Mouse (Mus musculus) midbrain, embryonic 10.5 days (tissue): Measurements from ENCODE around the gene Gm48552. TPM values are rescaled to one million over a fixed set of nuclear protein-coding genes. Genes with fewer than 3 reads are reported as not detected.

ENCODE experiments used
- DNase-seq: peaks from one replicate; pipeline ENCODE4 v3.0.0-alpha.2; 2017; ENCODE audit warnings: low spot score
- H3K27ac ChIP-seq: fragments of 300-500 bp; sonication (generic); replicated peaks from 2 replicates; pipeline ENCODE4 v1.5.1; 2016; ENCODE audit warnings: mild to moderate bottlenecking
- H3K27me3 ChIP-seq: fragments of 300-500 bp; sonication (generic); 2 replicates; pipeline ENCODE4 v1.6.1; 2016; ENCODE audit warnings: low read depth, mild to moderate bottlenecking; ENCODE audit not compliant: poor library complexity, severe bottlenecking
- H3K36me3 ChIP-seq: fragments of 300-500 bp; sonication (generic); 2 replicates; pipeline ENCODE4 v1.6.1; 2016; ENCODE audit warnings: mild to moderate bottlenecking, moderate library complexity
- H3K4me1 ChIP-seq: fragments of 300-500 bp; sonication (generic); 2 replicates; pipeline ENCODE4 v1.6.1; 2016
- H3K4me3 ChIP-seq: fragments of 300-500 bp; sonication (generic); 2 replicates; pipeline ENCODE4 v1.5.1; 2016; ENCODE audit warnings: mild to moderate bottlenecking, moderate library complexity
- H3K9me3 ChIP-seq: fragments of 300-500 bp; sonication (generic); replicated peaks from 2 replicates; pipeline ENCODE4 v1.6.1; 2016; ENCODE audit warnings: mild to moderate bottlenecking
- WGBS: fragments of 180-500 bp; shearing (Covaris S2); methylation state at CpG from one replicate; pipeline ENCODE4 v1.1.7; 2016; 5-methylcytosine and 5-hydroxymethylcytosine counted together
- polyA plus RNA-seq: library from polyadenylated mRNA; unstranded; fragments of >200 nt; fragmentation: Nextera tagmentation; extraction: Ambion mirVana; gene quantifications from 2 replicates; pipeline ENCODE4 v1.2.1, GENCODE M21; 2016

The Gm48552 gene
- polyA plus RNA-seq, 1 experiment from 2014 or later: 1.7 TPM

- peaks cover 64% of the 10 kb centered on the region for H3K4me1 ChIP-seq
- WGBS: under 1% methylated on average over 20 of the region's 20 CpGs
Observed at GRCm38 (mm10) chr10:81429605-81430061, 40.8 kb downstream of the Gm48552 start.

GRCm38 (mm10) chr10:81430141-81430830 is 41.5 kb downstream of the Gm48552 start:
- Histone ChIP-seq H3K4me1 (peaks cover 58% of the 10 kb centered on the region), H3K27me3 (peaks cover 86% of the 10 kb centered on the region), H3K36me3 (no peaks in the 10 kb centered on the region), H3K9me3 (no peaks in the 10 kb centered on the region), H3K4me3 (peak overlapping the region; percentile 81), H3K27ac (peak overlapping the region; percentile 94)
- DNase-seq: peak; percentile 80
- WGBS: under 1% methylated on average over 71 of the region's 89 CpGs

More at GRCm38 (mm10) chr10:81429605-81430061, 40.8 kb downstream of the Gm48552 start:
- peak overlapping the region; percentile 81 for H3K4me3 ChIP-seq
- peak; percentile 72 for DNase-seq
- peak overlapping the region; percentile 94 for H3K27ac ChIP-seq
- no peaks in the 10 kb centered on the region for H3K9me3 ChIP-seq
- no peaks in the 10 kb centered on the region for H3K36me3 ChIP-seq
- peaks cover 86% of the 10 kb centered on the region for H3K27me3 ChIP-seq

DNA sequence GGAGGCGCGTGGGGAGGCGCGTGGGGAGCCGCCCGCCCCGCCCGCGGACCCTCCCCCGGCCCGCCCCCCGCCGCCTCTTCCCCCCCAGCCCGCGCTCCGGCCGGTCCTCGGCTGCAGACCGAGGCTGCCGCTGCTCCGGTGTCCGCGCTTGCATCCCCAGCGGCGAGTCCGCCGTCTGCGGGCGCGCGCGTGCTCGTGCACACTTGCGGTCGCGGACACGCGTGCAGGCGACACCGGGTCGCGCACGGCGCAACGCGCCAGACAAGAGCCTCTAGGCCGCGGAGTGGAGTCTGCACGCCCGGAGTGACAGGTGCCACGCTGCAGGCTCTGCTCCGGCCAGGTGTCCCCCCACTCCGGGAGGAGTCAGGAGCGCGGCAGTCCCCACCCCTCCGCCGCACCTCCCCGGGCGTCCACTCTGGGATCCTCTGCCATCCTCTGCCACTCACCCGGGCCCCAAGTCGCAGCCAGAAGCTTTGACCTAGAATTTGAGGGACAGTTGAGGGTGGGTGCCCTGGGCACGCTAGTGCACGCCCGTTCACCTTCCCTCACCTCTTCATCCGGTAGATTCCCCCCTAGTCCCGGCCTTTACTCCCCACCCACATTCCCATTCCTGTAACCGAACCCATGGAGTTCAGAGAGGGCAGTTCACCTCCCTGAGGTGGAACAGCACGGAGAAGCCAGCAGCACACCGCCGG is 42.2 kb downstream of the Gm48552 start:
- Histone ChIP-seq H3K27ac (peak overlapping the region; percentile 94), H3K27me3 (peaks cover 85% of the 10 kb centered on the region), H3K9me3 (no peaks in the 10 kb centered on the region), H3K4me1 (peaks cover 54% of the 10 kb centered on the region), H3K36me3 (no peaks in the 10 kb centered on the region), H3K4me3 (peak overlapping the region; percentile 81)
- 2% methylated on average over 64 of the region's 70 CpGs for WGBS
- peak; percentile 40 for DNase-seq

GRCm38 (mm10) chr10:81431526-81432168 is 42.8 kb downstream of the Gm48552 start:
- H3K4me1 ChIP-seq: peaks cover 47% of the 10 kb centered on the region
- no peaks in the 10 kb centered on the region for H3K36me3 ChIP-seq
- peak overlapping the region; percentile 81 for H3K4me3 ChIP-seq
- peak overlapping the region; percentile 94 for H3K27ac ChIP-seq
- peaks cover 85% of the 10 kb centered on the region for H3K27me3 ChIP-seq
- WGBS: 13% methylated on average over 15 of the region's 15 CpGs
- peak; percentile 35 for DNase-seq
- no peaks in the 10 kb centered on the region for H3K9me3 ChIP-seq

GRCm38 (mm10) chr10:81432169-81432867 is 43.5 kb downstream of the Gm48552 start:
- DNase-seq: peak; percentile 12
- no peaks in the 10 kb centered on the region for H3K36me3 ChIP-seq
- H3K4me3 ChIP-seq: peak overlapping the region; percentile 40; the same call in 1 of the 2 replicates
- H3K4me1 ChIP-seq: peaks cover 40% of the 10 kb centered on the region
- H3K27ac ChIP-seq: no peak overlapping the region
- 68% methylated on average over 21 of the region's 21 CpGs for WGBS
- peaks cover 82% of the 10 kb centered on the region for H3K27me3 ChIP-seq
- no peaks in the 10 kb centered on the region for H3K9me3 ChIP-seq

DNA sequence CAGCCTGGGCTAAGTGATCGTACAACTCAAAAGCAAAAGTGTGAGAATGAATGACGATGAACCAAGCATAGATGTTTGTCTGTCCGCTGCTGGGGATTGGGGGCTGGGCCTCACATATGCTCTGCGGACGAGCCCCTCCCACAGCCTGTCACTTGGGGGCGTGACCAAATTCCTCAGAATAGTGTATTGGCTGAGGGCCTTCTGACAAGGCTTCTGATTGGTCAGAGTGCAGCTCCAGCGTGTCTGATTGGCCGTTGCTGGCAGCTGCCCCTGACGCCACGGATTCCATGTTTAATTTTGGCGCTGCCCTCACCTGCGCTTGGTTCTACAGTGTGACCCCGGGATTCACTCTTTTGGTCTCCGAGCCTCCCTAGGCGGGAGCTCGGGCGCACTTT is 44.1 kb downstream of the Gm48552 start:
- 5% methylated on average over 17 of the region's 17 CpGs for WGBS
- peak overlapping the region; percentile 55 for H3K27ac ChIP-seq
- no peaks in the 10 kb centered on the region for H3K36me3 ChIP-seq
- no peaks in the 10 kb centered on the region for H3K9me3 ChIP-seq
- H3K4me3 ChIP-seq: peak overlapping the region; percentile 40
- H3K27me3 ChIP-seq: peaks cover 77% of the 10 kb centered on the region
- peaks cover 40% of the 10 kb centered on the region for H3K4me1 ChIP-seq
- peak; percentile 83 for DNase-seq

GRCm38 (mm10) chr10:81433541-81434289 is 44.9 kb downstream of the Gm48552 start:
- Histone ChIP-seq H3K9me3 (no peaks in the 10 kb centered on the region), H3K36me3 (no peaks in the 10 kb centered on the region), H3K27ac (0 out of 2 replicates have a peak overlapping the region, but pooled peaks have one; percentile 55), H3K27me3 (peaks cover 68% of the 10 kb centered on the region), H3K4me3 (0 out of 2 replicates have a peak overlapping the region, but pooled peaks have one; percentile 40), H3K4me1 (peaks cover 40% of the 10 kb centered on the region)
- peak; percentile 11 for DNase-seq
- WGBS: 83% methylated on average over 26 of the region's 26 CpGs

- WGBS: 67% methylated on average over 15 of the region's 15 CpGs
Observed at GRCm38 (mm10) chr10:81434361-81435263, 45.8 kb downstream of the Gm48552 start.

GRCm38 (mm10) chr10:81435436-81435835 is 46.6 kb downstream of the Gm48552 start:
- no peak for DNase-seq
- Histone ChIP-seq H3K27me3 (peaks cover 59% of the 10 kb centered on the region), H3K4me3 (no peak overlapping the region), H3K27ac (no peak overlapping the region), H3K9me3 (no peaks in the 10 kb centered on the region), H3K36me3 (no peaks in the 10 kb centered on the region), H3K4me1 (peaks cover 30% of the 10 kb centered on the region)
- 84% methylated on average over 3 of the region's 3 CpGs for WGBS

More at GRCm38 (mm10) chr10:81434361-81435263, 45.8 kb downstream of the Gm48552 start:
- DNase-seq: peak; percentile 11
- Histone ChIP-seq H3K4me3 (no peak overlapping the region), H3K36me3 (no peaks in the 10 kb centered on the region), H3K27me3 (peaks cover 60% of the 10 kb centered on the region), H3K9me3 (no peaks in the 10 kb centered on the region), H3K4me1 (peaks cover 35% of the 10 kb centered on the region), H3K27ac (no peak overlapping the region)
